Mouse (Mus musculus) hindbrain, embryonic 11.5 days (tissue): ENCODE results near the gene Alb. TPM values are rescaled to one million over a fixed set of nuclear protein-coding genes. Genes with fewer than 3 reads are reported as not detected.

Experiments
- ATAC-seq: fragments of 200-750 bp; cut with Nextera tagmentation; 2 replicates; pipeline ENCODE4 v1.8.0; 2017; ENCODE audit warnings: mild to moderate bottlenecking, moderate TSS enrichment, moderate library complexity; ENCODE audit not compliant: low FRiP score
- DNase-seq: peaks from one replicate; pipeline ENCODE4 v3.0.0-alpha.2; 2015; ENCODE audit warnings: low spot score
- H3K27ac ChIP-seq: fragments of 300-500 bp; sonication (generic); 2 replicates; pipeline ENCODE4 v1.5.1; 2014; ENCODE audit warnings: mild to moderate bottlenecking, low read depth, low read length
- H3K27me3 ChIP-seq: fragments of 300-500 bp; sonication (generic); 2 replicates; pipeline ENCODE4 v1.6.1; 2014; ENCODE audit warnings: mild to moderate bottlenecking, low read length, moderate library complexity, mixed read lengths; ENCODE audit not compliant: control insufficient read depth, insufficient read depth
- H3K36me3 ChIP-seq: fragments of 300-500 bp; sonication (generic); 2 replicates; pipeline ENCODE4 v1.6.1; 2014; ENCODE audit warnings: mild to moderate bottlenecking, low read length, moderate library complexity, mixed read lengths; ENCODE audit not compliant: control insufficient read depth, insufficient read depth
- H3K4me1 ChIP-seq: fragments of 300-500 bp; sonication (generic); replicated peaks from 2 replicates; pipeline ENCODE4 v1.6.1; 2014; ENCODE audit warnings: low read length, mixed read lengths; ENCODE audit not compliant: control insufficient read depth, insufficient read depth
- H3K4me2 ChIP-seq: fragments of 300-500 bp; sonication (generic); replicated peaks from 2 replicates; pipeline ENCODE4 v1.6.1; 2014; ENCODE audit warnings: mild to moderate bottlenecking, low read depth, low read length
- H3K4me3 ChIP-seq: fragments of 300-500 bp; sonication (generic); 2 replicates; pipeline ENCODE4 v1.5.1; 2014; ENCODE audit warnings: low read depth, low read length
- H3K9ac ChIP-seq: fragments of 300-500 bp; sonication (generic); 2 replicates; pipeline ENCODE4 v1.6.1; 2014; ENCODE audit warnings: low read depth, low read length
- H3K9me3 ChIP-seq: fragments of 300-500 bp; sonication (generic); 2 replicates; pipeline ENCODE4 v1.6.1; 2016; ENCODE audit warnings: low read length; ENCODE audit not compliant: control insufficient read depth
- WGBS: fragments of 180-500 bp; shearing (Covaris S2); extraction: QIAGEN DNeasy Blood & Tissue Kit; methylation state at CpG from one replicate; pipeline ENCODE4 v1.1.7; 2014; 5-methylcytosine and 5-hydroxymethylcytosine counted together
- polyA plus RNA-seq: library from polyadenylated mRNA; unstranded; fragments of >200 nt; fragmentation: Nextera tagmentation; extraction: Ambion mirVana; gene quantifications from 2 replicates; pipeline ENCODE4 v1.2.1, GENCODE M21; 2014

Gene Alb
- polyA plus RNA-seq, 1 experiment from 2014 or later = not detected

- no peak for DNase-seq
- 82% methylated on average over 4 of the region's 4 CpGs for WGBS
- no peaks in the 10 kb centered on the region for H3K4me1 ChIP-seq
- H3K9me3 ChIP-seq = no peaks in the 10 kb centered on the region
- ATAC-seq = no peak
- H3K27me3 ChIP-seq = no peaks in the 10 kb centered on the region
- H3K4me3 ChIP-seq = no peak overlapping the region
- H3K27ac ChIP-seq = no peak overlapping the region
- no peaks in the 10 kb centered on the region for H3K36me3 ChIP-seq
- no peak overlapping the region for H3K9ac ChIP-seq
- H3K4me2 ChIP-seq = no peak overlapping the region
These were observed 8.0 kb upstream of the Alb start for GRCm38 (mm10) chr5:90452711-90453110.

- Histone ChIP-seq H3K27me3 (no peaks in the 10 kb centered on the region), H3K9me3 (no peaks in the 10 kb centered on the region), H3K27ac (no peak overlapping the region), H3K4me1 (no peaks in the 10 kb centered on the region), H3K4me3 (no peak overlapping the region), H3K36me3 (no peaks in the 10 kb centered on the region), H3K4me2 (no peak overlapping the region), H3K9ac (no peak overlapping the region)
- ATAC-seq (no peak), DNase-seq (no peak)
- 66% methylated on average over 1 of the region's 1 CpGs for WGBS
These were observed 3.5 kb upstream of the Alb start for GRCm38 (mm10) chr5:90457241-90457640.

- Histone ChIP-seq H3K36me3 (no peaks in the 10 kb centered on the region), H3K9me3 (no peaks in the 10 kb centered on the region), H3K9ac (no peak overlapping the region), H3K4me1 (no peaks in the 10 kb centered on the region), H3K27me3 (no peaks in the 10 kb centered on the region), H3K4me3 (no peak overlapping the region), H3K4me2 (no peak overlapping the region), H3K27ac (no peak overlapping the region)
- DNase-seq (no peak), ATAC-seq (no peak)
- WGBS = 81% methylated on average over 5 of the region's 5 CpGs
These were observed 2.0 kb upstream of the Alb start for GRCm38 (mm10) chr5:90458727-90459126.

- no peaks in the 10 kb centered on the region for H3K27me3 ChIP-seq
- H3K4me3 ChIP-seq = no peak overlapping the region
- no peak overlapping the region for H3K27ac ChIP-seq
- ATAC-seq (no peak), DNase-seq (no peak)
- H3K4me2 ChIP-seq = no peak overlapping the region
- no peaks in the 10 kb centered on the region for H3K4me1 ChIP-seq
- H3K9ac ChIP-seq = no peak overlapping the region
- 69% methylated on average over 4 of the region's 4 CpGs for WGBS
- no peaks in the 10 kb centered on the region for H3K9me3 ChIP-seq
- no peaks in the 10 kb centered on the region for H3K36me3 ChIP-seq
These were observed 6.1 kb downstream of the Alb start for GRCm38 (mm10) chr5:90466806-90467205.

GRCm38 (mm10) chr5:90467245-90467644, 6.5 kb downstream of the Alb start:
- WGBS = 8% methylated on average over 6 of the region's 6 CpGs
- H3K4me2 ChIP-seq = no peak overlapping the region
- no peaks in the 10 kb centered on the region for H3K27me3 ChIP-seq
- no peak overlapping the region for H3K27ac ChIP-seq
- no peaks in the 10 kb centered on the region for H3K4me1 ChIP-seq
- DNase-seq = peak; percentile 49
- ATAC-seq = no peak
- no peaks in the 10 kb centered on the region for H3K36me3 ChIP-seq
- no peak overlapping the region for H3K4me3 ChIP-seq
- no peak overlapping the region for H3K9ac ChIP-seq
- H3K9me3 ChIP-seq = no peaks in the 10 kb centered on the region

- Histone ChIP-seq H3K9me3 (no peaks in the 10 kb centered on the region), H3K36me3 (no peaks in the 10 kb centered on the region), H3K9ac (no peak overlapping the region), H3K4me3 (no peak overlapping the region), H3K4me2 (no peak overlapping the region), H3K4me1 (no peaks in the 10 kb centered on the region), H3K27ac (no peak overlapping the region), H3K27me3 (no peaks in the 10 kb centered on the region)
- no peak for ATAC-seq
- WGBS = 92% methylated on average over 3 of the region's 3 CpGs
- DNase-seq = no peak
These were observed 10.1 kb downstream of the Alb start for GRCm38 (mm10) chr5:90470836-90471235.

GRCm38 (mm10) chr5:90473902-90474301, 13.2 kb downstream of the Alb start:
- WGBS = 92% methylated on average over 4 of the region's 4 CpGs
- Histone ChIP-seq H3K36me3 (no peaks in the 10 kb centered on the region), H3K9ac (no peak overlapping the region), H3K4me2 (no peak overlapping the region), H3K4me1 (no peaks in the 10 kb centered on the region), H3K27ac (no peak overlapping the region), H3K9me3 (no peaks in the 10 kb centered on the region), H3K4me3 (no peak overlapping the region), H3K27me3 (no peaks in the 10 kb centered on the region)
- no peak for ATAC-seq
- DNase-seq = no peak

- no peaks in the 10 kb centered on the region for H3K4me1 ChIP-seq
- H3K9me3 ChIP-seq = no peaks in the 10 kb centered on the region
- H3K27ac ChIP-seq = no peak overlapping the region
- no peaks in the 10 kb centered on the region for H3K27me3 ChIP-seq
- ATAC-seq = no peak
- 90% methylated on average over 5 of the region's 5 CpGs for WGBS
- no peak overlapping the region for H3K4me2 ChIP-seq
- no peak overlapping the region for H3K9ac ChIP-seq
- no peaks in the 10 kb centered on the region for H3K36me3 ChIP-seq
- no peak overlapping the region for H3K4me3 ChIP-seq
- no peak for DNase-seq
These were observed 13.7 kb downstream of the Alb start for GRCm38 (mm10) chr5:90474369-90474768.

- no peak overlapping the region for H3K4me3 ChIP-seq
- DNase-seq (no peak), ATAC-seq (no peak)
- no peaks in the 10 kb centered on the region for H3K36me3 ChIP-seq
- H3K9me3 ChIP-seq = no peaks in the 10 kb centered on the region
- H3K27ac ChIP-seq = no peak overlapping the region
- 89% methylated on average over 3 of the region's 3 CpGs for WGBS
- no peak overlapping the region for H3K9ac ChIP-seq
- H3K4me2 ChIP-seq = no peak overlapping the region
- no peaks in the 10 kb centered on the region for H3K4me1 ChIP-seq
- no peaks in the 10 kb centered on the region for H3K27me3 ChIP-seq
These were observed 16.0 kb downstream of the Alb start for GRCm38 (mm10) chr5:90476741-90477140.
